Mouse (Mus musculus) liver, adult 2 months (tissue): ENCODE data around the gene Pten.

ENCODE experiments used
- CTCF ChIP-seq: fragments of 200-500 bp; IDR thresholded peaks from 2 replicates; pipeline ENCODE4 v1.5.1; 2011; ENCODE audit warnings: low read depth, low read length, control low read depth
- POLR2A ChIP-seq: fragments of 200-500 bp; IDR thresholded peaks from 2 replicates; pipeline ENCODE4 v1.6.1; 2011; ENCODE audit warnings: low read length, control low read depth; ENCODE audit not compliant: insufficient read depth; ENCODE audit errors: extremely low read depth

- no peak for TF ChIP-seq CTCF
- no peak for TF ChIP-seq POLR2A
These were observed 36.6 kb downstream of the Pten start for GRCm38 (mm10) chr19:32793901-32794300.
